Mouse (Mus musculus) retina, postnatal 1 day (tissue): ENCODE results near the gene Aifm1.

Experiments
- DNase-seq: peaks from one replicate; pipeline ENCODE4 v3.0.0-alpha.2; 2012

Aifm1 gene

GRCm38 (mm10) chrX:48513166-48513807 is at the start of gene Aifm1:
Gene Aifm1, minus strand, starts transcription at chrX:48513563.
- peak; percentile 95 for DNase-seq

GRCm38 (mm10) chrX:48532175-48532574 is 18.8 kb upstream of the Aifm1 start:
- DNase-seq: peak; percentile 74

GRCm38 (mm10) chrX:48526435-48526834 is 13.1 kb upstream of the Aifm1 start:
- no peak for DNase-seq

- DNase-seq: no peak
Observed at GRCm38 (mm10) chrX:48525866-48526265, 12.5 kb upstream of the Aifm1 start.

- no peak for DNase-seq
Observed at GRCm38 (mm10) chrX:48525332-48525731, 12.0 kb upstream of the Aifm1 start.

GRCm38 (mm10) chrX:48523512-48523911 is 10.1 kb upstream of the Aifm1 start:
- DNase-seq: no peak

GRCm38 (mm10) chrX:48521651-48522050 is 8.3 kb upstream of the Aifm1 start:
- DNase-seq: no peak

GRCm38 (mm10) chrX:48519549-48520085 is 6.3 kb upstream of the Aifm1 start:
- no peak for DNase-seq

- peak; percentile 65 for DNase-seq
Observed at GRCm38 (mm10) chrX:48518808-48519548, 5.6 kb upstream of the Aifm1 start, which contains the start of gene Rab33a. Gene Rab33a, plus strand, starts transcription at chrX:48519285.

GRCm38 (mm10) chrX:48518211-48518807 is 4.9 kb upstream of the Aifm1 start:
- peak; percentile 83 for DNase-seq

- no peak for DNase-seq
Observed at GRCm38 (mm10) chrX:48513824-48514223, 461 bp upstream of the Aifm1 start.

GRCm38 (mm10) chrX:48493763-48494162 is 19.6 kb downstream of the Aifm1 start:
- DNase-seq: no peak

- no peak for DNase-seq
Observed at GRCm38 (mm10) chrX:48481687-48482086, 31.7 kb downstream of the Aifm1 start.

- no peak for DNase-seq
Observed at GRCm38 (mm10) chrX:48481095-48481494, 32.3 kb downstream of the Aifm1 start.

- no peak for DNase-seq
Observed at GRCm38 (mm10) chrX:48467355-48467946, 45.9 kb downstream of the Aifm1 start.

- DNase-seq: no peak
Observed at GRCm38 (mm10) chrX:48466174-48466573, 47.2 kb downstream of the Aifm1 start.

- DNase-seq: no peak
Observed at GRCm38 (mm10) chrX:48464436-48464835, 48.9 kb downstream of the Aifm1 start.

GRCm38 (mm10) chrX:48463636-48464035 is 49.7 kb downstream of the Aifm1 start:
- no peak for DNase-seq

- peak; percentile 80 for DNase-seq
Observed at GRCm38 (mm10) chrX:48462754-48463507, 50.4 kb downstream of the Aifm1 start, which contains the start of gene Elf4. Gene Elf4, minus strand, starts transcription at chrX:48463132.

- DNase-seq: no peak
Observed at GRCm38 (mm10) chrX:48462297-48462696, 51.1 kb downstream of the Aifm1 start.

GRCm38 (mm10) chrX:48461006-48461405 is 52.4 kb downstream of the Aifm1 start:
- DNase-seq: peak; percentile 35

GRCm38 (mm10) chrX:48460496-48460895 is 52.9 kb downstream of the Aifm1 start:
- no peak for DNase-seq
